ENCODE assay signal across 9 mouse cellular contexts in the genomic region with DNA sequence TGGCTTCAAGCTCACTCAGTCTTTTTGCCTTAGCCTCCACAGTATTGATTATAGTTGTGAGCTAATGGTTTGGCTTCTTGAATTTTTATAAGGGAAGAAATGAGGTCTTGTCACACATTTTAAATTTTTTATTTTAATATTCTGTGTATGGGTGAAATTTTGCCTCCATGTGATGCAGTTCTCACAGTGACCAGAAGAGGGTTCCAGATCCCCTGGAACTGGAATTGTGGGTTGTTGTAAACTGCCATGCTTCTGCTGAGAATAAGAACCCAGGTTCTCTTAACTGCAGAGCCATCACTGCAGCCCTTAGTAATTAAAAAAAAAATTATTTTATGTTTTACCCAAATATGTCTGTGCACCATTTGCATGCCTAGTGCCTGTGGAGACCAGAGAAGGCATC. TPM values are rescaled to one million over a fixed set of nuclear protein-coding genes. Genes with fewer than 3 reads are reported as not detected.
DNase-seq lines count a peak whose midpoint lies in the region; ATAC-seq and TF ChIP-seq lines count a peak whose summit lies in the region.
"Had no signal": no experiment of that assay in that cellular context is flagged by ENCODE, and none has a peak within 500 bp of the region (broad histone marks: within the 10 kb centered on the region; RNA-seq: fewer than 3 reads in every experiment).

No protein-coding gene starts in this region.

- no peak for ATAC-seq in hindbrain, embryonic 11.5 days (ENCODE audit: low FRiP score)
- ATAC-seq in hindbrain, embryonic 12.5 days (ENCODE audit: low FRiP score): no peak

- H3K79me2 ChIP-seq in MEL (ENCODE audit: control insufficient read depth, insufficient read depth, low read length, poor library complexity): no peaks in the 10 kb centered on the region

- peak; percentile 10 for DNase-seq in hindbrain, embryonic 11.5 days (ENCODE audit: low spot score)
- DNase-seq in 416B (ENCODE audit: low read depth) (peak; percentile 41), MEL (ENCODE audit: low read depth, low spot score) (peak; percentile 67)
- DNase-seq in lung, postnatal 14 days: peak; percentile 3
- DNase-seq in urinary bladder, adult 18-20 months (ENCODE audit: low spot score in 2 of 2): no peak
- no peak for DNase-seq in layer of hippocampus, postnatal 36 days
- no peak for DNase-seq in spleen, adult 12 weeks (ENCODE audit: low spot score)

- TF ChIP-seq POLR2A in MEL (IDR thresholded peaks at IDR 0.05; ENCODE audit: control insufficient read depth in 1 of 2, insufficient read depth in 1 of 2, low read depth in 1 of 2, low read length in 2 of 2, poor library complexity in 1 of 2): no peak

- no peaks in the 10 kb centered on the region for H3K9me3 ChIP-seq in hindbrain, embryonic 11.5 days (ENCODE audit: control insufficient read depth, low read length)
- H3K9me3 ChIP-seq in hindbrain, embryonic 12.5 days (replicated peaks): no peaks in the 10 kb centered on the region
- no peaks in the 10 kb centered on the region for H3K9me3 ChIP-seq in MEL (replicated peaks; ENCODE audit: insufficient read depth, low read length)

- no peaks in the 10 kb centered on the region for H3K4me1 ChIP-seq in hindbrain, embryonic 11.5 days (replicated peaks; ENCODE audit: control insufficient read depth, insufficient read depth, low read length)
- no peaks in the 10 kb centered on the region for H3K4me1 ChIP-seq in hindbrain, embryonic 12.5 days
- H3K4me1 ChIP-seq in MEL (ENCODE audit: control insufficient read depth in 1 of 2, insufficient read depth in 2 of 2, low read length in 2 of 2): no peaks in the 10 kb centered on the region
- H3K4me1 ChIP-seq: hindbrain, embryonic 10.5 days had no signal

- H3K27ac ChIP-seq in hindbrain, embryonic 11.5 days (ENCODE audit: low read depth, low read length): no peak overlapping the region
- H3K27ac ChIP-seq in hindbrain, embryonic 12.5 days: no peak overlapping the region
- no peak overlapping the region for H3K27ac ChIP-seq in MEL (ENCODE audit: control insufficient read depth, low read depth, low read length)
- H3K27ac ChIP-seq: hindbrain, embryonic 10.5 days had no signal

- no peak overlapping the region for H3K9ac ChIP-seq in hindbrain, embryonic 11.5 days (ENCODE audit: low read depth, low read length)
- no peak overlapping the region for H3K9ac ChIP-seq in hindbrain, embryonic 12.5 days
- H3K9ac ChIP-seq in MEL (ENCODE audit: control insufficient read depth, low read depth, low read length, poor library complexity, severe bottlenecking): no peak overlapping the region

- no peaks in the 10 kb centered on the region for H3K27me3 ChIP-seq in hindbrain, embryonic 11.5 days (ENCODE audit: control insufficient read depth, insufficient read depth, low read length)
- H3K27me3 ChIP-seq in hindbrain, embryonic 12.5 days: no peaks in the 10 kb centered on the region
- H3K27me3 ChIP-seq in MEL (ENCODE audit: control insufficient read depth in 1 of 2, insufficient read depth in 2 of 2, low read length in 2 of 2): no peaks in the 10 kb centered on the region

- no peak overlapping the region for H3K4me3 ChIP-seq in hindbrain, embryonic 11.5 days (ENCODE audit: low read depth, low read length)
- H3K4me3 ChIP-seq in hindbrain, embryonic 12.5 days: no peak overlapping the region
- no peak overlapping the region for H3K4me3 ChIP-seq in MEL (ENCODE audit: control insufficient read depth in 1 of 2, insufficient read depth in 1 of 2, low read depth in 2 of 2, low read length in 2 of 2)
- H3K4me3 ChIP-seq: hindbrain, embryonic 10.5 days had no signal

- no peaks in the 10 kb centered on the region for H3K36me3 ChIP-seq in hindbrain, embryonic 11.5 days (ENCODE audit: control insufficient read depth, insufficient read depth, low read length)
- no peaks in the 10 kb centered on the region for H3K36me3 ChIP-seq in hindbrain, embryonic 12.5 days
- no peaks in the 10 kb centered on the region for H3K36me3 ChIP-seq in MEL (ENCODE audit: control insufficient read depth in 1 of 2, insufficient read depth in 2 of 2, low read length in 2 of 2)
- H3K36me3 ChIP-seq: hindbrain, embryonic 10.5 days had no signal

- TF ChIP-seq CTCF in MEL (IDR thresholded peaks at IDR 0.05 in 2 of 3, conservative IDR thresholded peaks at IDR 0.05 in 1 of 3; ENCODE audit: control insufficient read depth in 1 of 3, insufficient read depth in 1 of 3, low read depth in 2 of 3, low read length in 3 of 3, poor library complexity in 1 of 3, severe bottlenecking in 1 of 3): peak; percentile 58 to 82 (median 64)

- no peak overlapping the region for H3K4me2 ChIP-seq in hindbrain, embryonic 11.5 days (replicated peaks; ENCODE audit: low read depth, low read length)
- H3K4me2 ChIP-seq in hindbrain, embryonic 12.5 days (replicated peaks): no peak overlapping the region

- TF ChIP-seq RAD21 in MEL (IDR thresholded peaks at IDR 0.05; ENCODE audit: low read depth, low read length): peak; percentile 92

- no peak for TF ChIP-seq EP300 in MEL (IDR thresholded peaks at IDR 0.05; ENCODE audit: low read depth in 1 of 2, low read length in 2 of 2)

TF ChIP-seq in MEL, 35 proteins besides CTCF, POLR2A, EP300 and RAD21:
- TF ChIP-seq MXI1 (IDR thresholded peaks at IDR 0.05; ENCODE audit: low read depth, low read length) (peak; percentile 18; the same call in 1 of the 2 replicates), MYC (IDR thresholded peaks at IDR 0.05; ENCODE audit: low read depth, low read length) (peak; percentile 75; the same call in 1 of the 2 replicates), ZC3H11A (IDR thresholded peaks at IDR 0.05; ENCODE audit: low read depth, low read length) (peak; percentile 90), POLR2AphosphoS2 (IDR thresholded peaks at IDR 0.05; ENCODE audit: low read length) (no peak), TCF12 (IDR thresholded peaks at IDR 0.05; ENCODE audit: low read depth, low read length) (no peak), UBTF (IDR thresholded peaks at IDR 0.05; ENCODE audit: borderline replicate concordance, insufficient read depth, low read depth, low read length) (no peak), TBP (IDR thresholded peaks at IDR 0.05; ENCODE audit: low read depth, low read length) (no peak), ELF1 (IDR thresholded peaks at IDR 0.05; ENCODE audit: low read depth, low read length) (no peak), MAFK (IDR thresholded peaks at IDR 0.05; ENCODE audit: borderline replicate concordance, low read depth, low read length) (no peak), JUND (IDR thresholded peaks at IDR 0.05; ENCODE audit: low read depth, low read length) (no peak), SMC3 (IDR thresholded peaks at IDR 0.05; ENCODE audit: low read depth, low read length) (peak; percentile 91)
TF ChIP-seq in MEL: peak in this region for 4.

RNA-seq across cellular contexts. Expression of gene Rps27a, which starts 31.7 kb away (rescaled TPM):
- polyA plus RNA-seq in hindbrain, embryonic 11.5 days (2014; fragmentation: Nextera tagmentation; extraction: Ambion mirVana): 957 and 965 TPM in 2 replicates
- 662 and 771 TPM in 2 replicates for polyA plus RNA-seq in hindbrain, embryonic 12.5 days (2016; fragmentation: Nextera tagmentation; extraction: Ambion mirVana)
- 1,978 and 2,403 TPM in 2 replicates for total RNA-seq in MEL (2012; rRNA removed)
- polyA plus RNA-seq in MEL (2012; ENCODE audit: insufficient read depth in 1 of 2, insufficient read length in 2 of 2, low read depth in 1 of 2, low replicate concordance in 2 of 2, missing spikeins in 1 of 2): 1,000 to 10,000 TPM in 1 of 2 experiments, 100 to 1,000 TPM in 1; 560 to 1,339 TPM
- 100 to 1,000 TPM; 464 to 469 TPM for total RNA-seq in layer of hippocampus, postnatal 36 days (2021)

RNA-seq across cellular contexts. Expression of gene Clhc1, which starts 31.9 kb away (rescaled TPM):
- polyA plus RNA-seq in hindbrain, embryonic 11.5 days (2014; fragmentation: Nextera tagmentation; extraction: Ambion mirVana): 0.17 TPM in 1 of 2 replicates, not detected in the other
- polyA plus RNA-seq in hindbrain, embryonic 12.5 days (2016; fragmentation: Nextera tagmentation; extraction: Ambion mirVana): 0.29 TPM in 1 of 2 replicates, not detected in the other
- total RNA-seq in MEL (2012; rRNA removed): 0.26 and 0.62 TPM in 2 replicates
- polyA plus RNA-seq in MEL (2012; ENCODE audit: insufficient read depth in 1 of 2, insufficient read length in 2 of 2, low read depth in 1 of 2, low replicate concordance in 2 of 2, missing spikeins in 1 of 2): under 1 TPM in 1 of 2 experiments, not detected in 1; 0.08 TPM
- total RNA-seq in layer of hippocampus, postnatal 36 days (2021): under 1 TPM; 0.22 to 0.43 TPM

RNA-seq across cellular contexts. Expression of gene Mtif2, which starts 53.4 kb away (rescaled TPM):
- 42.2 and 49.9 TPM in 2 replicates for polyA plus RNA-seq in hindbrain, embryonic 11.5 days (2014; fragmentation: Nextera tagmentation; extraction: Ambion mirVana)
- polyA plus RNA-seq in hindbrain, embryonic 12.5 days (2016; fragmentation: Nextera tagmentation; extraction: Ambion mirVana): 54.7 and 54.8 TPM in 2 replicates
- total RNA-seq in MEL (2012; rRNA removed): 32.7 and 38.2 TPM in 2 replicates
- 100 to 1,000 TPM in 1 of 2 experiments, 10 to 100 TPM in 1; 22.5 to 161 TPM for polyA plus RNA-seq in MEL (2012; ENCODE audit: insufficient read depth in 1 of 2, insufficient read length in 2 of 2, low read depth in 1 of 2, low replicate concordance in 2 of 2, missing spikeins in 1 of 2)
- 10 to 100 TPM; 32.2 to 34.8 TPM for total RNA-seq in layer of hippocampus, postnatal 36 days (2021)

Comparison
In these comparisons a context has a peak if more than half of its experiments do, and no peak if none do; other contexts are left out.
1. DNase-seq: peak in hindbrain, embryonic 11.5 days (single experiment), 416B (single experiment), MEL (single experiment) and lung, postnatal 14 days (single experiment); none in urinary bladder, adult 18-20 months (0 of 2), layer of hippocampus, postnatal 36 days (0 of 2) and spleen, adult 12 weeks (single experiment).